Mouse (Mus musculus) ES-E14 (cell line): ENCODE data around the gene Runx3.

Experiments used
- CHD2 ChIP-seq: IDR thresholded peaks from 2 replicates; pipeline ENCODE4 v1.6.1; 2014; ENCODE audit warnings: mild to moderate bottlenecking, low read depth, low read length, inconsistent platforms
- HCFC1 ChIP-seq: IDR thresholded peaks from 2 replicates; pipeline ENCODE4 v1.6.1; 2012; ENCODE audit warnings: low read length, inconsistent platforms, borderline replicate concordance; ENCODE audit not compliant: insufficient read depth
- MAFK ChIP-seq: IDR thresholded peaks from 2 replicates; pipeline ENCODE4 v1.6.1; 2014; ENCODE audit warnings: mild to moderate bottlenecking, low read depth, low read length, inconsistent platforms; ENCODE audit not compliant: insufficient read depth
- ZC3H11A ChIP-seq: IDR thresholded peaks from 2 replicates; pipeline ENCODE4 v1.6.1; 2012; ENCODE audit warnings: low read depth, mild to moderate bottlenecking, inconsistent platforms, low read length, borderline replicate concordance
- ZNF384 ChIP-seq: IDR thresholded peaks from 2 replicates; pipeline ENCODE4 v1.6.1; 2012; ENCODE audit warnings: low read depth, low read length, inconsistent platforms

GRCm38 (mm10) chr4:135155106-135155800, 34.8 kb downstream of the Runx3 start:
- TF ChIP-seq HCFC1: no peak
- no peak for TF ChIP-seq CHD2
- no peak for TF ChIP-seq MAFK
- no peak for TF ChIP-seq ZNF384
- TF ChIP-seq ZC3H11A: no peak
